Mouse (Mus musculus) cerebellum, adult 2 months (tissue): ENCODE data around the gene Slc6a20a.

ENCODE experiments used
- CTCF ChIP-seq: fragments of 200-500 bp; IDR thresholded peaks from 2 replicates; pipeline ENCODE4 v1.5.1; 2011; ENCODE audit warnings: low read depth, mild to moderate bottlenecking, control low read depth, low read length, moderate library complexity, borderline replicate concordance; ENCODE audit not compliant: insufficient read depth
- POLR2A ChIP-seq: fragments of 200-500 bp; IDR thresholded peaks from 2 replicates; pipeline ENCODE4 v1.6.1; 2011; ENCODE audit warnings: low read length, control low read depth, borderline replicate concordance; ENCODE audit not compliant: insufficient read depth

GRCm38 (mm10) chr9:123620311-123621098, 58.2 kb downstream of the Slc6a20a start:
- no peak for TF ChIP-seq CTCF
- TF ChIP-seq POLR2A: no peak
